Mouse (Mus musculus) E14TG2a.4 (cell line): Measurements from ENCODE around the gene Tmem220.

ENCODE experiments used
- CTCF ChIP-seq: conservative IDR thresholded peaks from 2 replicates; pipeline ENCODE4 v1.5.1; 2014; ENCODE audit warnings: low read length
- NANOG ChIP-seq: IDR thresholded peaks from 2 replicates; pipeline ENCODE4 v1.6.1; 2014; ENCODE audit warnings: borderline replicate concordance, low read length, mixed read lengths
- POU5F1 ChIP-seq: IDR thresholded peaks from 2 replicates; pipeline ENCODE4 v1.6.1; 2014; ENCODE audit warnings: low read length, borderline replicate concordance

- TF ChIP-seq CTCF (no peak), NANOG (no peak), POU5F1 (no peak)
These were observed 23.2 kb upstream of the Tmem220 start for GRCm38 (mm10) chr11:67001717-67002116.
